Mouse (Mus musculus): ENCODE measurements around the gene Llgl2.

- TF ChIP-seq POLR2A (IDR thresholded peaks at IDR 0.05; ENCODE audit: low read depth, low read length) (no peak), GABPA (IDR thresholded peaks at IDR 0.05; ENCODE audit: insufficient replicate concordance, low read depth, low read length) (no peak), RAD21 (IDR thresholded peaks at IDR 0.05; ENCODE audit: low read depth, low read length) (no peak)
These were observed 78.3 kb downstream of the Llgl2 start for GRCm38 (mm10) chr11:115902177-115902576.
